10 mouse cellular contexts compared by ENCODE assay signal in genomic region chr14:120373026-120374024, GRCm38 (mm10).
DNase-seq lines count a peak whose midpoint lies in the region; ATAC-seq lines count a peak whose summit lies in the region.
"Had no signal": no experiment of that assay in that cellular context is flagged by ENCODE, and none has a peak within 500 bp of the region (broad histone marks: within the 10 kb centered on the region; RNA-seq: fewer than 3 reads in every experiment).

No protein-coding gene starts in this region.

- no peaks in the 10 kb centered on the region for H3K27me3 ChIP-seq in forebrain, embryonic 11.5 days (ENCODE audit: control insufficient read depth, insufficient read depth, low read length)
- H3K27me3 ChIP-seq in forebrain, embryonic 16.5 days (replicated peaks; ENCODE audit: control insufficient read depth, insufficient read depth, low read length): no peaks in the 10 kb centered on the region

- WGBS in forebrain, embryonic 11.5 days: 76% methylated on average over 11 of the region's 11 CpGs
- WGBS in forebrain, embryonic 16.5 days: 76% methylated on average over 11 of the region's 11 CpGs

- ATAC-seq in forebrain, embryonic 11.5 days (replicated peaks; ENCODE audit: low FRiP score): no peak
- no peak for ATAC-seq in forebrain, embryonic 16.5 days
- peak; percentile 50 for ATAC-seq in megakaryocyte-erythroid progenitor cell, adult 5-6 weeks (replicated peaks; ENCODE audit: low FRiP score, low TSS enrichment, poor library complexity, severe bottlenecking)
- ATAC-seq in erythroblast, adult 5-6 weeks (replicated peaks; ENCODE audit: low FRiP score, poor library complexity, severe bottlenecking): no peak

- no peak overlapping the region for H3K27ac ChIP-seq in forebrain, embryonic 11.5 days (ENCODE audit: low read depth, low read length)
- no peak overlapping the region for H3K27ac ChIP-seq in forebrain, embryonic 16.5 days (ENCODE audit: low read length)

- no peaks in the 10 kb centered on the region for H3K4me1 ChIP-seq in forebrain, embryonic 11.5 days (replicated peaks; ENCODE audit: control insufficient read depth, insufficient read depth, low read length)
- H3K4me1 ChIP-seq in forebrain, embryonic 16.5 days (replicated peaks; ENCODE audit: control insufficient read depth, insufficient read depth, low read length): 0 out of 2 replicates have a peak, but pooled peaks cover 6% of the 10 kb centered on the region

- H3K9me3 ChIP-seq in forebrain, embryonic 11.5 days (ENCODE audit: control insufficient read depth, low read length): no peaks in the 10 kb centered on the region
- no peaks in the 10 kb centered on the region for H3K9me3 ChIP-seq in forebrain, embryonic 16.5 days (ENCODE audit: control insufficient read depth, low read length)

- no peaks in the 10 kb centered on the region for H3K36me3 ChIP-seq in forebrain, embryonic 11.5 days (ENCODE audit: control insufficient read depth, insufficient read depth, low read length)
- H3K36me3 ChIP-seq in forebrain, embryonic 16.5 days (ENCODE audit: control insufficient read depth, insufficient read depth): no peaks in the 10 kb centered on the region

- peak; percentile 47 for DNase-seq in forebrain, embryonic 11.5 days (ENCODE audit: low spot score)
- DNase-seq in layer of hippocampus, adult 9-11 months: peak; percentile 2
- no peak for DNase-seq in layer of hippocampus, adult 11-12 months (ENCODE audit: low spot score)
- DNase-seq in embryo, embryonic 9.5 days (ENCODE audit: extremely low spot score): peak; percentile 17
- DNase-seq in cerebellum, adult 9-10 months: no peak
- DNase-seq: gastrocnemius, postnatal 36 days; liver had no signal

- H3K4me2 ChIP-seq in forebrain, embryonic 11.5 days (ENCODE audit: low read depth, low read length, severe bottlenecking): no peak overlapping the region
- no peak overlapping the region for H3K4me2 ChIP-seq in forebrain, embryonic 16.5 days (ENCODE audit: low read length)

- no peak overlapping the region for H3K9ac ChIP-seq in forebrain, embryonic 11.5 days (ENCODE audit: low read length)
- H3K9ac ChIP-seq in forebrain, embryonic 16.5 days (replicated peaks; ENCODE audit: low read depth, low read length): no peak overlapping the region

- no peak overlapping the region for H3K4me3 ChIP-seq in forebrain, embryonic 11.5 days (ENCODE audit: low read depth, low read length)
- no peak overlapping the region for H3K4me3 ChIP-seq in forebrain, embryonic 16.5 days (replicated peaks; ENCODE audit: low read length)

Comparison
In these comparisons a context has a peak if more than half of its experiments do, and no peak if none do; other contexts are left out.
1. DNase-seq: peak in forebrain, embryonic 11.5 days (single experiment), layer of hippocampus, adult 9-11 months (single experiment) and embryo, embryonic 9.5 days (single experiment); none in layer of hippocampus, adult 11-12 months (single experiment) and cerebellum, adult 9-10 months (single experiment).